Mouse (Mus musculus): ENCODE data around the gene Gm5128.
"Not testable (repeated sequence)": the region's sequence is repeated elsewhere in the genome, so short reads cannot be mapped to it uniquely, and the experiment has no call there.

Gene Gm5128

GRCm38 (mm10) chrX:135372984-135373383 is at the start of gene Gm5128:
Gene Gm5128, plus strand, starts transcription at chrX:135373284.
- not testable (repeated sequence) for DNase-seq (ENCODE audit: low read depth)

DNA sequence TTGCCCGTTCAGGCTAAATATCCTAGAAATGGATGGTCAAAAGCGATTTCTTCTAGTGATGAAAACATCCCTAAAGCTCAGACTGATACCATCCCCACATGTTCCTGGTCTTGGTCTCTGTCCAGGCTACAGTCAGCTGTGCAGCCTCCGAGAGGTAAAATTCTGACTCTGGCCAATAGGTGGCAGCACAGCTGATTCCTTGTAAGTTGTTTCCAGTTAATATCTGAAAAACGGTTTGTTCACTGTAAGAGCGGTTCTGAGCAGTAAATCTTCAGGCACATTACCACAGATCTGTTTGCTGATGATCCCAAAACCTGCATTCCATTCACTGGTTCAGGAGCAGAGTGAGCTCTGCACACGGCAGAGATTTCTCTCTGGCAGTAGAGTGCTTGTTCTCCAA is 12.4 kb upstream of the Gm5128 start:
- DNase-seq (ENCODE audit: low read depth), result not testable (repeated sequence)

GRCm38 (mm10) chrX:135361943-135362342 is 11.1 kb upstream of the Gm5128 start:
- not testable (repeated sequence) for DNase-seq (ENCODE audit: low read depth)

DNA sequence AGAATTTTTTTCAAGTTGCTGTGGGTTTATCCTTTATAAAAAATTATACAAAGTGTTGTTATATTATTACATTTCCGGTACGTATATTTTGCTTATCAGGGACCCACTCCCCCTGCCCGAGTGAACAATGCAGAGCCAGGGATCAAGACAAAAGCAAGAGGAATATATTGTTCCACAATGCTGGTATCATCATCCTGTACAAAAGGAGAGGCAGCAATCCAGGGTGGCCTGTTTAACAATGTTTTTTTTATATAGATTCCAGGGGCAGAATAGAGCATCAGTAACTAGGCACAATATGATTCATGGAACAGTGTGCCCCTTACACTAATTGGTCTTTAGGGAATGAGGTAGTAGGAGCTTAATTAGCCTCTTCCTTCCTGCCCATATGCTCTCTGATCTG is 30.5 kb downstream of the Gm5128 start:
- not testable (repeated sequence) for DNase-seq (ENCODE audit: low read depth)

DNA sequence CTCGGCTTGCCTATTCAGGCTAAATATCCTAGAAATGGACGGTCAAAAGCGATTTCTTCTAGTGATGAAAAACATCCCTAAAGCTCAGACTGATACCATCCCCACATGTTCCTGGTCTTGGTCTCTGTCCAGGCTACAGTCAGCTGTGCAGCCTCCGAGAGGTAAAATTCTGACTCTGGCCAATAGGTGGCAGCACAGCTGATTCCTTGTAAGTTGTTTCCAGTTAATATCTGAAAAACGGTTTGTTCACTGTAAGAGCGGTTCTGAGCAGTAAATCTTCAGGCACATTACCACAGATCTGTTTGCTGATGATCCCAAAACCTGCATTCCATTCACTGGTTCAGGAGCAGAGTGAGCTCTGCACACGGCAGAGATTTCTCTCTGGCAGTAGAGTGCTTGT is 48.1 kb downstream of the Gm5128 start:
- DNase-seq (ENCODE audit: low read depth), result not testable (repeated sequence)

DNA sequence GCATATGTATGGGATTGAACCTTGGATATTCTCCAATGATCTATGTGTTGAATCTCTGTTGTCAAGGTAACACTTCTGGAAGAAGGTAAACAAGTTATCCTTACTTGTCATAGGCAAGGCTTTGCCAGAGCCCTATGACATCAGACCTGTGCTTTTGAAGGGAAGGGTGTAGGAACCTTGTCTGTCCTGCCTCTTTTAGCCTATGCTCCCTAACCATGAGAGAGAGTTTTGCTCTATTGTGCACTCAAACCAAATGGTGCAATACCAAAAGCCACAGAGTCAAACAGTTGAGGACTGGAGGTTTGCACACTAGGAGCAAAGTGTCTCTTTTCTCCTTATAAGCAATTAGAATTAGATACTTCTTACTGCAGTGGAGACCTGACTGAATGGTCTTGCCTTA is 48.7 kb downstream of the Gm5128 start:
- DNase-seq (ENCODE audit: low read depth), result not testable (repeated sequence)

DNA sequence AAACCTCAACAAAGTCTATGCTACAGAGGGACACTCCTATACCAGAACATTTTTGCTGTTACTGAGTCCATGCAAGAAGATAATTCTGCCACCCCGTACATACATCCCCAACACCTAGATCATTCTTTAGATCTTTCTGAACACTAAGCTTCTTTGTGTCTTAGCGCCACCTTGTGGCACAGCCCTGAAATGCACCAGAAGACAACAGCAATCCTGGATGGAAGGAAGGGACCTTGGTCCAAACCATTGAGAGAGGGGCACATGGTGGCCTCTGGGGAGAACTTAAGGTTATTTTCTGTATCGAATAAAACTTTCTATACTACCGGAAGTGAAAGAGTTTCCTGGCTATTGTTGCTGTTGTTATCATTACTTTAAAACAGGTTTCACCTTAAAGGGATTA is 49.4 kb downstream of the Gm5128 start:
- DNase-seq (ENCODE audit: low read depth), result not testable (repeated sequence)

All from naive thymus-derived CD4-positive, alpha-beta T cell, adult 2 months (primary cell).